Mouse (Mus musculus) G1E (cell line): ENCODE data around the gene Erich6.

Experiments
- CTCF ChIP-seq: IDR thresholded peaks from 2 replicates; pipeline ENCODE4 v1.5.1; 2012; ENCODE audit warnings: low read depth, low read length, inconsistent platforms, mixed read lengths
- GATA1 ChIP-seq: IDR thresholded peaks from 2 replicates; pipeline ENCODE4 v1.6.1; 2012; ENCODE audit warnings: borderline replicate concordance, low read length, inconsistent platforms, mixed read lengths
- GATA2 ChIP-seq: IDR thresholded peaks from 2 replicates; pipeline ENCODE4 v1.6.1; 2012; ENCODE audit warnings: low read depth, low read length, inconsistent platforms, borderline replicate concordance
- TAL1 ChIP-seq: conservative IDR thresholded peaks from 2 replicates; pipeline ENCODE4 v1.6.1; 2012; ENCODE audit warnings: low read depth, low read length, inconsistent platforms, mixed read lengths

- TF ChIP-seq CTCF (no peak), GATA2 (no peak), TAL1 (no peak), GATA1 (no peak)
Measured at GRCm38 (mm10) chr3:58636406-58637295, at the start of gene Erich6.
